Mouse (Mus musculus): ENCODE data around the gene Mycl.

Gene Mycl

DNA sequence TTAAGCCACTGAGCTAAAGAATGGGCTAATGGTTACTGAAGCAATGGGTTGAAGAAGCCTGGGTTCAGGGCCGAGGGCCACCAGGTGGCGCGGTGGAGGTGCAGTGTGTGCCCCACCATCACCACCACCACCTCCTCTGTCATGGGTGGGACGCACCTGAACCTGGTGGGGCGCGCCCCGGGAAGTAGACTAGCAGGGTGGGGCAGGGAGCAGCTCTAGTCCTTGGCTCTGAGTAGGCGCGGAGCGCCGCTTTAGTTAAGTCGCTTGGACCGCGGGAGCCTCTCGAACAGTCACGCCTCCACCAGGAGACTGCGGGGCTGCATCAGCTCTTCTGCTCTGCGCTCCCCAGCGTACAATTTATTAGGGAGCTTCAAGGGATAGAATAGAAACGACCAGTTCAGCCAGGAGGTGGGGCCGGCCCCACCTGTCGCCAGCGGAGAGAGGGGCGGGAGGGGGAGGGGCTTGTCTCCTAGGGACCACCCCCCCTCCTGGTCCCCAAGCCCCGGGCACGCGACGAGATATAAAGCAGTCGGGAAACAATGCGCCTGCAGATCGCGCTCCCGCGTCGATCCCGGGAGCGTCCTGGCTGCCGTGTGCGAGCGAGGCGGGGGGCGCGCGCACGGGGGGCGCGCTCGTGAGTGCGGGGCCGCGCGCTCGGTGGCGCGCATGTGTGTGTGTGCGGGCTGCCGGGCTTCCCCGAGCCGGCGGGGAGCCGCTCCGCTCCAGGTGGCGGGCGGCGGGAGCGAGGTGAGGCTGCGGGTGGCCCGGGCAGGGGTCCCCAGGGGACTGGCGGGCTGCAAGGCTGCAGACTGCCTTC lies at the start of gene Mycl:
Gene Mycl, plus strand, starts transcription at position 249 of the 817 bp plus-strand sequence.
- in situ Hi-C loops (cut with MboI; ENCODE audit: low pct_unique_long_range_greater_than_20kb in 1 of 2, low sequenced_read_pairs in 2 of 2, unreplicated experiment in 1 of 2), result loop anchor here in 1 of 2 experiments (5.0 kb wide), 1 partner anchor 87 kb away; no protein-coding TSS in a partner anchor

- in situ Hi-C loops (cut with MboI; ENCODE audit: low pct_unique_long_range_greater_than_20kb in 1 of 2, low sequenced_read_pairs in 2 of 2, unreplicated experiment in 1 of 2), result no loop called here
Measured at GRCm38 (mm10) chr4:122947223-122947622, 48.2 kb upstream of the Mycl start.

- in situ Hi-C loops (cut with MboI; ENCODE audit: low pct_unique_long_range_greater_than_20kb in 1 of 2, low sequenced_read_pairs in 2 of 2, unreplicated experiment in 1 of 2), result no loop called here
Measured at GRCm38 (mm10) chr4:122949096-122949495, 46.4 kb upstream of the Mycl start.

- in situ Hi-C loops (cut with MboI; ENCODE audit: low pct_unique_long_range_greater_than_20kb in 1 of 2, low sequenced_read_pairs in 2 of 2, unreplicated experiment in 1 of 2), result no loop called here
Measured at GRCm38 (mm10) chr4:122954680-122955411, 40.6 kb upstream of the Mycl start.

DNA sequence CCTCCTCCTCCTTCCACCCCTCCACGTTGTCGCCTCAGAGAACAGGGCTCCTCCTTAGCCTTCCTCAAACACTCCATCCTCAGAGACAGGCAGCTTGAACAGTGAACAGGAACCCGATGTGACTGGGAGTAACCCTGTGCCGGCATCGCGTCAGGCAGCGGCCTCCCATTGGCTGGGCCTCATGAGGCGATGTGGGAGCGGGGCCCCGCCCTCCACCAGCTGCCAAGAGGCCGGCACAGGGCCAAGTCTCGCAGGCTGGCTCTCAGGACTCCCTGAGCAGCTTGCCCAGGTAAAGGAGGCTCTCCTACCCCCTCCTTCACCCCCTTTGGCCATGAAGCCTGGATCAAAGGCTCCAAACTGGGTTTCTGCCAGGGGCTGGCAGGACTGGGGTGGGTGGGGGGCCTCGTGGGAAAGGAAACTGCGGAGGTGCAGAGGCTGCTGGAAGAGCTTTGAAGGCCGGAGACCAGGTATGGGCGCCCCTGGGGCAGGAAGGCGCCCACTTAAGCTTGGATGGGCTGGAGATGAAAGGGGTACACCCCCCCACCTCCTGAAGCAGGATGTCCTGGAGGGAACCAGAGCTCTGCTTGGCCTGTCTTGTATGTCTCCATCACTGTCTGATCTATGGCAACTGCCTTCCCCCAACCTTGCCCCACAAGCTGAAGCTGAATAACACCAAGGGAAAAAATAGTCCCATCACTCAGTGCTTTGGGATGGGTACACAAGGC lies 39.9 kb upstream of the Mycl start:
- in situ Hi-C loops (cut with MboI; ENCODE audit: low pct_unique_long_range_greater_than_20kb in 1 of 2, low sequenced_read_pairs in 2 of 2, unreplicated experiment in 1 of 2), result no loop called here

GRCm38 (mm10) chr4:122956301-122956700 lies 39.2 kb upstream of the Mycl start:
- in situ Hi-C loops (cut with MboI; ENCODE audit: low pct_unique_long_range_greater_than_20kb in 1 of 2, low sequenced_read_pairs in 2 of 2, unreplicated experiment in 1 of 2), result no loop called here

DNA sequence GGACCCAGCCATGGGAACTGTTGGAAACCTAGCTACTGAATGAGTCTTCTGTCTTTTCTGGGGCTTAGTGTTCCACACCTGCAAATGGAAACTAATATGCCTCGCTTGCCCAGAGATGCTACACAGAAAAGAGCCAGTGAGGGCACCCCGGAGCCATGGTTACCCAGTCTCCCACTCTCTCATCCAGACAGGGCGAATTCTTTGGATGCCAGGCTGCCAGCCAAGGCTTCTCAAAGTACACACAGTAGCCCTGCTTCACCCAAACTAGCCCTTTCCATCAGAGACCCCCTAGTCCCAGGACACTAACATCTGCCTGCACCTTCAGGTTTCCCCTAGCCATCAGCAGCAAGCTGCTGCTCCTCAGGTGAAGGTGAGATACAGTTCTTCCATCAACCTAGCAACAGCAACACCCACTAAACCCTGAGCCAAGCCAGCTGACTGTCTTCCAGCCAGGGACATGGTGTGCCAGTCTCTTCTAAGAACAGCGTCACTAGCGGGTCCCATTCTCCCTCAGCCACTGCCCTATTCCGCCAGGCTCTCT lies 36.9 kb upstream of the Mycl start:
- in situ Hi-C loops (cut with MboI; ENCODE audit: low pct_unique_long_range_greater_than_20kb in 1 of 2, low sequenced_read_pairs in 2 of 2, unreplicated experiment in 1 of 2), result no loop called here

DNA sequence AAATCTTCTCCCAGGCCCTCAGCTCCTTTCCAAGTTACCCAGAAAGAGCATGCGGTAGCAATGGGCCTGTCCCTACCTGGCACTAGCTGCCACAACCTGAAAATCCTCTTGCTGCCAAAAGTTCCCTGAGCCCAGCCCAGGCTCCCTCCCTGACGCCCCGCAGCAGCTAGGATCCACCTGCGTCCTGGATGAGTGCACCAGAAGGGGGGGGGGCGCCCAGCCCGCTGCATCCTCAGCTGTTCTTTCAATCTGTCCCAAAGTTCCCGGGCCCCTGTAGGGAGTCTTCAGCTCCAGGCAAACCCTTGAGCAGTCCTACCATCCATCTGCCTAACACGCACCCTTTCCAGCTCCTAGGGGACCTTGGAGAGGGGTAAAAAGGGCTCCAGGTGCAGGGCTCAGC lies 35.6 kb upstream of the Mycl start:
- in situ Hi-C loops (cut with MboI; ENCODE audit: low pct_unique_long_range_greater_than_20kb in 1 of 2, low sequenced_read_pairs in 2 of 2, unreplicated experiment in 1 of 2), result no loop called here

- in situ Hi-C loops (cut with MboI; ENCODE audit: low pct_unique_long_range_greater_than_20kb in 1 of 2, low sequenced_read_pairs in 2 of 2, unreplicated experiment in 1 of 2), result no loop called here
Measured at GRCm38 (mm10) chr4:122960321-122961099, 34.9 kb upstream of the Mycl start.

GRCm38 (mm10) chr4:122961100-122961567 lies 34.3 kb upstream of the Mycl start, which contains the start of gene Mfsd2a:
Gene Mfsd2a, minus strand, starts transcription at chr4:122961188.
- in situ Hi-C loops (cut with MboI; ENCODE audit: low pct_unique_long_range_greater_than_20kb in 1 of 2, low sequenced_read_pairs in 2 of 2, unreplicated experiment in 1 of 2), result no loop called here

GRCm38 (mm10) chr4:122961589-122961988 lies 33.9 kb upstream of the Mycl start:
- in situ Hi-C loops (cut with MboI; ENCODE audit: low pct_unique_long_range_greater_than_20kb in 1 of 2, low sequenced_read_pairs in 2 of 2, unreplicated experiment in 1 of 2), result no loop called here

- in situ Hi-C loops (cut with MboI; ENCODE audit: low pct_unique_long_range_greater_than_20kb in 1 of 2, low sequenced_read_pairs in 2 of 2, unreplicated experiment in 1 of 2), result no loop called here
Measured at GRCm38 (mm10) chr4:122962751-122963150, 32.7 kb upstream of the Mycl start.

GRCm38 (mm10) chr4:122968106-122968505 lies 27.3 kb upstream of the Mycl start:
- in situ Hi-C loops (cut with MboI; ENCODE audit: low pct_unique_long_range_greater_than_20kb in 1 of 2, low sequenced_read_pairs in 2 of 2, unreplicated experiment in 1 of 2), result no loop called here

GRCm38 (mm10) chr4:122971191-122971590 lies 24.3 kb upstream of the Mycl start:
- in situ Hi-C loops (cut with MboI; ENCODE audit: low pct_unique_long_range_greater_than_20kb in 1 of 2, low sequenced_read_pairs in 2 of 2, unreplicated experiment in 1 of 2), result no loop called here

- in situ Hi-C loops (cut with MboI; ENCODE audit: low pct_unique_long_range_greater_than_20kb in 1 of 2, low sequenced_read_pairs in 2 of 2, unreplicated experiment in 1 of 2), result no loop called here
Measured at GRCm38 (mm10) chr4:122971646-122972045, 23.8 kb upstream of the Mycl start.

DNA sequence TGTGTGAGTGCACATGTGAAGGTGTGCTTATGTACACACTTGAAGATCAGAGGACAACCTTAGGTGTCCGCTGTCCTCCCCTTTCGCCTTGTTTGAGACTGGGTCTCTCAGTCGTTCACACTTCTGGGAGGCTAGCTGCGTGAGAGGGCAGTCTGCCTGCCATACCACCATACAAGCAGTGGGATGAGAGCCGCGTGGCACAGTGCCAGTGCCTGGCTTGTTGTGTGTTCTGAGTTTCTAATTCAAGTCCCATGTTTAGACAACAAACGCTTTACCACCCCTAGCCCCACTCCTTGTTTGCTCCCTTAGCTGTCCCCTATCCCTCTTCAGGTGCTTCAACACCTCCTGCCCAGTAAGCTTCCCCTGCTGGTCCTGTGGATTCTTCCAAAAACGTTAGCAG lies 23.4 kb upstream of the Mycl start:
- in situ Hi-C loops (cut with MboI; ENCODE audit: low pct_unique_long_range_greater_than_20kb in 1 of 2, low sequenced_read_pairs in 2 of 2, unreplicated experiment in 1 of 2), result no loop called here

DNA sequence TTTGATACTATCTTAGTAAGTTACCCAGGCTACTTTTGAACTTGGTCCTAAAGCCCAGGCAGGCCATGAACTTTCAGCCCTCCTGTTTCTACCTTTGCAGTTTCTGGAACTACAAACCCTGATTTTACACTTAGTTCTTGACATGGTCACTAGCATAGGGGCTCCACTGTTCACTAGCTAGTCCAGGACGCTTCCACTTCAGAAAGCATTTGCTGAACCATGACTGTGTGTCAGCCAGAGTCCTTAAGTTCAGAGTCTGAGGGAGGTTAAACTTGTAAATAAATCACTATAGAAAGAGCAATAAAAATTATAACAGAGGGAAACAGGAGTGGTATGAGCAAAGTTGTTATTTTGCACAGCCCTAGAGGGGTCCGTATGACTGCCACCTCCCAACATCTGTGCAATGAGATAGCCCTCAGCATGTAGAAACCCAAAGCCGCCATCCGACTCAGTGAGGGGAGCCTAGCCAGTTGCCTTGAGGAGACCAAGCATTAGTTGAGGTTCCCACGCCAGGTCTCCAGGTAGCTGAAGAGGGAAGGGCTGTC lies 20.4 kb upstream of the Mycl start:
- in situ Hi-C loops (cut with MboI; ENCODE audit: low pct_unique_long_range_greater_than_20kb in 1 of 2, low sequenced_read_pairs in 2 of 2, unreplicated experiment in 1 of 2), result no loop called here

GRCm38 (mm10) chr4:122976885-122977284 lies 18.6 kb upstream of the Mycl start:
- in situ Hi-C loops (cut with MboI; ENCODE audit: low pct_unique_long_range_greater_than_20kb in 1 of 2, low sequenced_read_pairs in 2 of 2, unreplicated experiment in 1 of 2), result no loop called here
